Mouse (Mus musculus) retina, postnatal 1 day (tissue): ENCODE data around the gene Fyco1.
A peak's percentile ranks its signal among the peaks of the same experiment; 100 is the strongest.

ENCODE experiments used
- DNase-seq: peaks from one replicate; pipeline ENCODE4 v3.0.0-alpha.2; 2012

Gene Fyco1

DNA sequence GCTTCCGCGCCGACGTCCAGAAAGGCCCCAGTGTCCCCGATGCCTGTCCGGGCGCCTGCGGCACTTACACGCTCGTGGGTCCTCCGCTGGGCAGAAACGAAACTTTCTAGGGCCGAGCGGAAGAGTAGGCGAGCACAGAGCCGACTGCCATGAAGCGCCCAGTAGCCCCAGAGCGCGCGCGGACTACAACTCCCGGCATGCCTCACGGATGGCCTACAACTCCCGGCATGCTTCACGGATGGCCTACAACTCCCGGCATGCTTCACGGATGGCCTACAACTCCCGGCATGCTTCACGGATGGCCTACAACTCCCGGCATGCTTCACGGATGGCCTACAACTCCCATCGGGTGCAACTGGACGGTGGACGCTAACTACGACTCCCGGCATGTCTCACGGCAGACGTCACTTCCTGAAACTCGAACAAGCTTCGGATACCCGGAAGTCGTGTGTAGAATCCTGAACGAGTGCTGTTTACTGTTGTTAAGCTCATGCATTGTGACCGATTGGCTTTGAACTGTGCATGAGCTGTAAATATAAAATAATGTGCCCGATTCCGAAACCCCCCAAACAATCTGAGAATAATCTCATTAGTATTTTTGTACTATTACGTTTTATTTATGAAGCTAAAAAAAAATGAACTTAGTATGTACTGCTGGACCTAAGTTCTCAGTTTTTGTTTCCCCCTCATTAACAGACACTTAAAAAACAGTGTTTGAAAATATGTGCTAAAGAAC lies at the start of gene Fyco1:
TSS of gene Fyco1 (minus strand) at position 187 of the 736 bp plus-strand sequence.
- peak; percentile 99 for DNase-seq

DNA sequence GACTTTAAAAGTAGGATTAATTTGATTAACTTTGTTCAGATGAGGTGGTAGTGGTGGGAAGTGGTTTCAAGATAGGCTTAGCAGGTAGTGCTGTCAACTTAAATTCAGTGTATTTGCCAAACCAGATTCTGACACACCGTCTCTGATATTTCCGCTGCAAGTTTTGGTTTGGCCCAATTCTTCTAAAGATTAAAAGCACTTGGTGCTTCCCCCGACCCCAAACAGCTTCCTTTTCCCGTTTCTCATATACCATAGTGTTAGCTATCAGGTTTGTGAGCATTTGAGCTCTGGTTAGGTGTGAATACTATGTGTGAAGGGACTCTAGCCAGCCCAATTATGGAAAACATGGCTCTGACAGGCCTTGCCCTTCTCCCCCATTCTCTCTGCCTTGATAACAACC lies 20.4 kb upstream of the Fyco1 start:
- DNase-seq = no peak

- DNase-seq = no peak
These were observed 17.6 kb upstream of the Fyco1 start for GRCm38 (mm10) chr9:123869167-123869784.

DNA sequence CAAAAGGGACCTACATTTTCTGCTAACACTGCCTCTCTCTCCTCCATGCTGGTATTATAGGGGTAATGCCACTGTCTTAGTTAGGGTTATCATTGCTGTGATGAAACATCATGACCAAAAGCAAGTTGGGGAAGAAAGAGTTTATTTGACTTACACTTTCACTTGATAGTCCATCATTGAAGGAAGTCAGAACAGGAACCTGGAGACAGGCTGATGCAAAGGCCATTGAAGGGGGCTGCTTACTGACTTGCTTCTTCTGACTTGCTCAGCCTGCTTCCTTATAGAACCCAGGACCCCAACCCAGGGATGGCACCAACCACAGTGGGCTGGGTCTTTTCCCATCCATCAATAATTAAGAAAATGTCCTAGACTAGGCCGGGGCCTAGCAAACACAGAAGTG lies 11.9 kb upstream of the Fyco1 start:
- DNase-seq = no peak

GRCm38 (mm10) chr9:123862895-123863616 lies 11.4 kb upstream of the Fyco1 start:
- no peak for DNase-seq

- no peak for DNase-seq
These were observed 10.2 kb upstream of the Fyco1 start, which contains the start of gene Xcr1 for GRCm38 (mm10) chr9:123861929-123862328. Gene Xcr1 (minus strand): TSS chr9:123862029.

DNA sequence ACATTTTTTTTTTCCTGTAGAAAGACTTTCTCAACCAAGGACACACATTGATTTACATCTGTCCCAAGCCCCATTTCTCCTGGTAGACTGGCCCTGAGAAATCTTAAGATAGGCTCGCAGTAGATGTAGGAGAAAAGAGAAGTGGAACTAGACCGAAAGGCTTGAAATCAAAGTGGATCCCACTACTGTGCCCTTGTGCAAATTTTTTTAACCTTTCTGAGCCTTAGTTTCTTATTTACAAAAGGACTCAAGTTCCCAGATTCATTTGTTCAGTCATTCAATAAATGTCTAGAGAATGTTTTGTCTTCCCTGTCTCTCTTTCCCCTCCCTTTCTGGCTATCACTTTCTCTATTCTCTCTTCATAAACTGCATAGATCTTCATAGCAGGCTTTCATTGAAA lies 5.1 kb upstream of the Fyco1 start:
- no peak for DNase-seq

GRCm38 (mm10) chr9:123852449-123853390 lies 1.0 kb upstream of the Fyco1 start:
- no peak for DNase-seq

DNA sequence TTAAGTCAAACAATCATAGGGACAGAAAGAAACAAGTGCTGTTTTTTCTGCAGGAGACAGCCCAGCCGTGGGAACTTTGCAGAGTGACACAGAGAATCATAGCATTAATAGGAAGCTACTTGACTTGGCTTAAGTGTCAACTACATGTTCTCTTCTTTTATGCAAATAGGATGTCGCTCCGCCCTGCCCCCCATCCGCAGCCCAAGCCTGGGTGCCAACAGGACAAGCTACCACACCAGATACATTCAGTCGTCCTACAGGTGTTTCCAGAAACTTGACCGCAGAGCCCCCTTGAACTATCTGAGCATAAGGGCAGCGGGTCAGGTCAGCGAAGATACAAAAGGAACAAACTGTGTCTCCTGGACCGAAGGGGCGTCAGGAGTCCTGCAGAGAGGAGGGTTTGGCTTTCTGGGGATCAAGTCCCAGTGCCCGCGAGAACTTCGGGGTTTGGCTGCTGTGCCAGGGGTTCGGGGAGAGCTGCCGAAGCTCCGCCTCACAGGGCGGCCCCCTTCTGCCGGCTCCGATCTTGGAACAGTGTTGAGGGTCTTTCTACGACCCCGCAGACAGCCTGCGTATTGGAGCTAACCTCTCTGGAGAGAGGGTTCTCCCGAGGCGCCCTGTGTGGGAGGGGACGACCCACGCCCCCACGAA lies 512 bp downstream of the Fyco1 start:
- no peak for DNase-seq

GRCm38 (mm10) chr9:123850705-123851061 lies 1.0 kb downstream of the Fyco1 start:
- peak; percentile 84 for DNase-seq

GRCm38 (mm10) chr9:123849976-123850695 lies 1.6 kb downstream of the Fyco1 start:
- no peak for DNase-seq

GRCm38 (mm10) chr9:123846490-123846889 lies 5.2 kb downstream of the Fyco1 start:
- DNase-seq = no peak

DNA sequence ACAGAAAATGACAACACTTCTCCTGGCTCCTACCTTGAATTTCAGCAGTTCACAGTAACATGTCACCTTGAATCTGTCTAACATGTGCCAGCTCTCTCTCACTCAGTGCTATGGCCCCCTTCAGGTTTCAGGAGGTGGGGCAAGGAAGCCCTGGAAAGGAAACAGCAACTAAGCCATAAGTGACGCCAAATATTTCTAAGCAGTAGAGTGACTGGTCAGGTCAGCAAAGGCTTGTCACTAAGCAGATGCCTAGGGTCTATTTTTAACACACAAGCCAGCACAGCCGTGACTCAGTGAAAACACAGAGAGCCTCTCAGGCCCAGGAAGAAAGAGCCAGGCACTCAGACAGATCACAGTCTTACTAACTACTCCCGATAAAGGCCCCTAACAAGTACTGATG lies 6.6 kb downstream of the Fyco1 start:
- DNase-seq = peak; percentile 48

DNA sequence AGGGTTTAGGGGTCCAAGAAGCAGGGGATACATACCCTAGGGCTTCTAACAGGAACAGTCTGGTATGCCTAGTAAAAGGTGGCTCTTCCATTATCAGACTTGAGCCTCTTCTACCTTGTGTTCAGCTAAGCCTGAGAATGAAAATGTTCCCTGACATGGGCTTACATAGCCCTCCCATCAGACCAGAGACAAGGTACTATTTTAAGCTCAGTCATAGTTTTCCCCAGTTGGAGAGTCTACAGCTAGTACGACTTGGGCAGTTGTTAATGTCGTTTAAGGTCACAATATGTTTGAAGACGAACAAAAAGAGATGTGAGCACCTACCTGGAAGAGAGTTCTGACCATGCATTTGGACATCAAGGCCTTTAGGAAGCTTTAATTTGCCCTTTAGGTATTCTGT lies 7.2 kb downstream of the Fyco1 start:
- no peak for DNase-seq

DNA sequence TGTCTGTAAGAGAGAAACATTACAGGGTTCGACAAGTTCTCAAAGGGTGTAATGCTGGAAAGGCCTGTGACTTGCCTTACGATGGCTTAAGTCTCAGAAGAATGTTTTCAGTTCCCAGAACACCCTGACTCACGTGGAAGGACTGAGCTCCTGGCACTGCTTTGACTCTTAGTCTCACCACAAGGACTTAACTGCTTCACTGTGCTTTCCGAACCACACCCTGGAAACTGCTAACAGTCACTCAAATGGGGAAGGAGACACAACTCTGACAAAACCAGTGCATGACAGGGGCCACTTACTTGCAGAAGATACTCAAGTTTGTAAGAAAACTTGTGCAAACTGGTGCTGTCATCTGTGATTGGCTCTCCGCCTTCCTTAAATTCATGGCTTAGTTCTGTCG lies 11.5 kb downstream of the Fyco1 start:
- DNase-seq = no peak

DNA sequence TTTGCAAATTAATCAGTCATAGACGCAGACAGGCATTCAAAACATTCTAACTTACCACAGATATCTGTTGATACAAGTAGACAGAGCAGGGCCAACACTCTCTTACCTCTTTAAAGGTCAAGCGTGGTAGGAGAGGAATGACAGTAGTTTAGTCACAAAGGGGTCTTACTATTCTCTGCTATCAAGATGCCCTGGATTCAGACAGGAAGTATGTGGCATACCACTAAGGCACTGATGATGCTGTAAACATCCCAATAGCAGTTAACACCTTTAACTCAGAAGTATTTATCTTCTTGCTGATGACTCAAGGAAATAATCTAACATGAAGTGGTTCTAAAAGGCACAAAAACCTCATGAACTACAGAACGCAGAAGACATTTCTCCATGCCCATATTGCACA lies 15.8 kb downstream of the Fyco1 start:
- no peak for DNase-seq

DNA sequence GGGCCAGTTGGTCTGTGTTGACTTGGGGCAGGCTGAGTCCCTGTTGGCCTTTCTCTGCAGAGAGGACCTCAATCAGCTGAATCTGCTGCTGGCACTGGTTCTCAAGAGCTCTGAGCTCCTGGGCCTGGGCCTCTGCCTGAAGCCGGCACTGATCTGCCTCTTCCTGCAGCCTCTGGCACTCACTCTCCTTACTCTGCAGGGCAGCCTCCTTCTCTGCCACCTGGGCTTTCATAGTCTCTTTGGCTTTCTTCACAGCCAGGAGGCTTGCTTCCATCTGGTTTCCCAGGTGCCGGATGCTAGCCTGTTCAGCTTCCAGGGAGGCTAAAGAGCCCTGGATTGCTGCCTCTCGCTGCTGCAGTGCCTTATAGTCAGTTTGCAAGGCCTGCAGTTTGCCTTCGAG lies 22.8 kb downstream of the Fyco1 start:
- DNase-seq = no peak

GRCm38 (mm10) chr9:123826631-123827030 lies 25.1 kb downstream of the Fyco1 start:
- no peak for DNase-seq

DNA sequence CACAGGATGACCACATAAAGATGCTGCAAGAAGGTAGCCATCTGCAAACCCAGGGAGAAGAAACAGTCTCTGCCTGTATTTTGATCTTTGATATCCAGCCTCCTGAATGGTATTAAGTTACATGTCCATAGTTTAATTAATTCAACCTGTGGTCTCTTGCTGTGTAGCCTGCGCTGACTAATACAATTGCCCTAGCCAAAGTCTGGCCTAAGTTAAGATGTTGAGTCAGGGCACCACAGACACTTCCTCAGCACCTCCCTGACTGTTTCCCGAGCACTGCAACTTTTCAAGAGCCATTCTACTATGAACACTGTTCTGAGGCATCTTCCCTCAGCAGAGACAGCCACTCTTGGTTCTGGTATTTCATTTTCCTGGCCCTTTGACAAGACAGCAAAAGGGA lies 33.1 kb downstream of the Fyco1 start:
- DNase-seq = no peak

DNA sequence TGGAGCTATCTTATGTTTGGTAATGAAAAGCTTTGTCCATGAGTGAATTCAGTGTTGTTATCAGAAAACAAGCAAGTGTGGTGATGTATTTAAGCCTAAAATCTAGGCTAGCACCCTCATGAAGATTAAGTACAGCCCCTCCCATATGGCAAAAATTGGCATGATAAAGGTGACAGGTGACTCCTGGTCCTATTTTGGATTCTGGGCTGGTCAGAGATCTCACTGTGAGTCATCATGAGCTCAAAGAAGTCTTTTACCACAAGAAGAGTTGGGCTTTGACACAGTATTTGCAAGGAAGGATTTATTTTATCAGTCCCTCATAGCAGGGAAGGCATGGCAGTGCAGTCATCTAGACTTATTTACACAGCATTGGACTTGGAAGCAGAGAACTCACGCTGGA lies 35.7 kb downstream of the Fyco1 start:
- no peak for DNase-seq

DNA sequence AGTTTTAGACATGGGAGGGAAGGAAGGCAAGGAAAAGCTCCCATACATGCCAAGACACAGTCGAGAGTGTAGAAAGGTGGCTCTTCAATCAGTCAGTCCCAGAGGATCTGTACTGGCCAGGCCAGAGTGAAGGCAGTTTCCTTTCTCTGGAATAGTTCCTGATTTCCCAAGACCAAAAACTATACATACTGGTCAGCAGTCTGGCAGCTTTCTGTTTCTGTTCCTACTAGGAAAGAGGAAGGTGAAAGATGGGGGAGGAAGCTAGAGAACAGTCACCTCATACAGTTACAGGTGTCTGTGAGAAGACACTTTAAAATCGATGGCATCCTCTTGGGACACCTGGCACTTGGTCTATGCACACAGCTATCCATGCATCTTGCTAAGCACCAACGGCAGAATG lies 36.3 kb downstream of the Fyco1 start:
- no peak for DNase-seq

DNA sequence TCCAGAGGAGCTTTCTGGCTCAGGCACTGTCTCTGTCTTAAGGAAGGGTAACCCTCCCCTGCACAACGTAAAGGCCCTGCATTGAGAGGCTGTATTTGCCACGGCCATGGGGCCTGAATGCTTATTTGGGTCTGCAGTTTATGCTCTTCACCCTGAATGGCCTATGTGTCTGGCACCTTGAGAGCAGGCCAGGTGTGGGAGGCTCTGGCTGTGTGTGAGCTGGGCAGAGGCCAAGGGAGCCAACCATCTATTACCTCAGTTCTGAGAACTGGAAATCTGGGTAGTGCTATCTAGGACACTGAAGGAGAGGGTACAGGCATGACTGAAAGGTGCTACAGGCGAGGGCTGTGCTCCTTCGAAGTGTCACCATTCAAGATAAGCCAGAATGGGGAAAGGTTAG lies 36.9 kb downstream of the Fyco1 start:
- no peak for DNase-seq
